Mouse (Mus musculus) adipocyte (in vitro differentiated cells): Measurements from ENCODE around the gene Kcnj9.

Experiments
- DNase-seq: peaks from one replicate; pipeline ENCODE4 v3.0.0-alpha.2; 2016; ENCODE audit warnings: low spot score

Gene Kcnj9

DNA sequence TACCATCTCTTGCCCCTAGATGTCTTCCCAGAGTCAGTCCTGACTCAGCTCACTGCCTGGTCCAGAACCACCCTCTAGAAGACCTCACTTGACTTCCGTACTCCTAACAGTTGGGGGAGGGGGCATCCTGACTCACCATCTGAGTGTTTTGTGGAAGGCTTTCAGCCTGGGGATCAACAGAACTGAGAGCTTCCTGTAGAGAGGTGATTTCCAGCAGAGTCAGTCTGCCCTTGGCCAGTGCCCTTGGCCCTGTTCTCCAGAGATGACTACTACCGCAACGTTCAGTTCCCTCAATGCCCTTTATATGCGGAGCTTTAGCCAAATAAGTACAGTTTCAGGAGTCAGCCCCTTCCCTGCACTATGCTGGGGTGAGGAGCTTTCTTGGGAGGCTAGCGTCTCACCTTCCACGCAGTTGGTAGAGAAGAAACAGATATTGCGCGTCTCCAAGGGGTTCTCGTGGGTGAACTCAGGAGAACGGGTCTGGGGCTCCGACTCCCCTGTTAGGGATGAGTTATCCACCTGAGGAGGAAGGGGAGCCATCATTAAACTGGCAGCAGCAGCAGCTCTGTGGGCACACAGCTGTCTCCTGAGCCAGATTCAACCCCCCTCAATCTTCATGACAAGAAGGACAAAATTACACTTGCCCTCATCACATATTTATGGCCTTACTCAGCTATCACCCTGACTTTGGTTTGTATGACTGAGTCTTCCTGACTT lies 40.1 kb downstream of the Kcnj9 start:
- DNase-seq, result no peak

DNA sequence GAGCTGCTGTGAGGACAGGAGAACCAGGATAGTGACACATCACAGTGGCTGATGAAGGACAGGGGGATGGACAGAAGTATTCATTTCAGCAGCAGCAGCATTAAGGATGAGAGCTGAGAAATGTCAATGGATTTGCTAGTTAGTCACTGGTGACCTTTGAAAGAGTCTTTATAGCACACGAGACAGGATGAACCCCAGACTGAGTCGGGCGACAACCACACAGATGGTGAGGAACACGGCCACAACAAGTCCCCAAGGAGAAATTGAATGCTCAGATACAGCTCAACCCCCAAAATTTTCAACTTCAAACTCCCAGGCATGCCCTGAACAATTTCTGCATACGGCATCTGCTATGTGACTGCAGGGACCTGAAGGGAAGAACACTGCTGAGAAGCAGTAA lies 42.4 kb downstream of the Kcnj9 start:
- no peak for DNase-seq

GRCm38 (mm10) chr1:172284221-172284620 lies 44.9 kb downstream of the Kcnj9 start:
- no peak for DNase-seq

GRCm38 (mm10) chr1:172283073-172283472 lies 46.0 kb downstream of the Kcnj9 start:
- DNase-seq, result no peak

DNA sequence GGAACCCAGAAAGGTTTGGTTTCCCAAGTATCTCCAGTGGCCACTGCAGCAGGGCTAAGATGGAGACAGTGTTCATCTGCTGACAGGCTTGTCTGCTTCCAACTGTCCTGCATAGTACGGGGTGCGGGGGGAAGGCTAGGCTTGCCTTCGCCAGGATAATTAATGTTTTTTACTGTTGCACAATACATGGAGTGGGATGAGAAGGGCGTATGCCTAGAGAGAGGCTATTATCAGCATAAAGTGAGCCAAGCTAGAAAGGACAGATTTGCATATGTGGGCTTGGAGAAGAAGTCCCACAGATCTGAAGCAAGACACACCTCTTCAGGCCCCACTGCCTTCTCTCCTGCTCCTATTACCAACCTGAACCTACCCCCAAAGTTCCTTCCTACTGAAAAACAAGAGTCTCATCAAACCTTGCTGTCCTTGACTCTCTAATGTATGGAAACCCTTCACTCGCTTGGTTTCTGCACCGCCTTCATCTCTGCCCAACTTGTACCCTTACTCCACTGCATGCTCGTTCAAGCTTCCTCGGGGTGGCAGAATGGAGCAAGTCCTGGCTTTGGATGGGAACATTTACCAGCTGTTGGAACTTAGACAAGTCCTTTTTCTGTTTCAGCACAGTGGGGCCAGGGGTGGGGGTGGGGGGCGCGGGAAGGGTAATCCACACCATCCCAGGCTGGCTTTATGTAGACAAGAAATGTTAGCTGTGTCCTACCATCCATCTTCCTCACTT lies 47.4 kb downstream of the Kcnj9 start:
- DNase-seq, result peak; percentile 53

- DNase-seq, result no peak
These were observed 49.2 kb downstream of the Kcnj9 start for GRCm38 (mm10) chr1:172279768-172280509.

GRCm38 (mm10) chr1:172278328-172278727 lies 50.8 kb downstream of the Kcnj9 start:
- DNase-seq, result no peak

DNA sequence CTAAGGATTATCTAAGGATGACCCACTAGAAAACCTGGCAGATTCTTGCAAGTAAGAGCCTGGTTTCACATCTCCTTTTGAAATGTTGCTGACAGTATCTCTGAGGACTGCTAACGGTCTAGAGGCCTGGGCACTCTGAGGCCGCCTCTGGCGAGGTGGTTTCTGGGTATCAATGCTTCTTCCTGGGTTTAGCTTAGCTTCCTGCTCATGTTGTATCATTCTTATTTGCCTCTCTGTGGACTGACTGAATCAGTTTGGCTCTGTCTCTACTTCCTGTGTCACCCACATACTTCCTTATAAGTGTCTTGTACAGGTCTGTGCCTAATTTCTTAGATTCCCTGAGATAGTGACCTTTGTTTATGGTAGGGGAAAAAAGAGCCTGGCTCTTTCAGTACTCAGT lies 51.9 kb downstream of the Kcnj9 start:
- DNase-seq, result no peak

DNA sequence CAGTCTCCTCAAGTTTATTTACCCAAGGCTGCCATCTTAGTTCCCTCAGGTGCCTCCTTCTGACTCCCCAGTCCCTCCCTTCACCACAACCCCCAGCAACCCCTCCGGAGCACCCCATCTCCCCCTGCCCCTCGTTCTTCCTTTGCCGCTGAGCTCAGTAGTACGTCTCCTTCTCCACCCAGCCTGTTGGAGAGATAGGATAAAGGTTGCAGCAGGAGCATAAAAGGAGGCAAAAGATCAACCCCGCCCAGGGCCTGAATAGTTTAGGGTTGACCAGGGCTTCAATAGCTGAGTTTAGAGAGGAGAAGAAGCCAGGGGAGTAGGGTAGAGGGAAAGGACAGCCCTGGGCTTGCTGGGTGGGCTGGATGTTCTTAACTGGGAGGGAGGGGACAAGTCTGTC lies 54.6 kb downstream of the Kcnj9 start:
- no peak for DNase-seq

DNA sequence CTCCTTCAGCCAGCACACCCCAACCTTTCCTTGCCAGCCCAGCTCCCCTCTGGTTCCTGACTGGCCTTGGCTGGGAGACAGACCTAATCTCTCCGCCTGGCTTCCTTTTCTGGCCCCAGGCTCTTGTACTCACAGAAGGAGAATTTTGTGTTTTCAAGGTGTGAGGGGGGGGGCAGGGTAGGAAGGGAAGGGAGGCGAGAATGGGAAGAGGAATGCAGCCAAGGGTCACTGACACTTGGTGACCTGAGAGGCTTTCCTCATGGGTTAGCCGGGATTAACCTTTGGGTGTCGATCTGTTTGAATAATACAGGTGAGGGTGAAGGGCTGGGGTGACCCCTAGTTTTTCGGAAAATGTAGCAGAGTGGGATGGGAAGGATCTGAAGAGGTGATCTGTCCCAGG lies 55.0 kb downstream of the Kcnj9 start:
- no peak for DNase-seq

- DNase-seq, result no peak
These were observed 55.7 kb downstream of the Kcnj9 start for GRCm38 (mm10) chr1:172273386-172273785.

DNA sequence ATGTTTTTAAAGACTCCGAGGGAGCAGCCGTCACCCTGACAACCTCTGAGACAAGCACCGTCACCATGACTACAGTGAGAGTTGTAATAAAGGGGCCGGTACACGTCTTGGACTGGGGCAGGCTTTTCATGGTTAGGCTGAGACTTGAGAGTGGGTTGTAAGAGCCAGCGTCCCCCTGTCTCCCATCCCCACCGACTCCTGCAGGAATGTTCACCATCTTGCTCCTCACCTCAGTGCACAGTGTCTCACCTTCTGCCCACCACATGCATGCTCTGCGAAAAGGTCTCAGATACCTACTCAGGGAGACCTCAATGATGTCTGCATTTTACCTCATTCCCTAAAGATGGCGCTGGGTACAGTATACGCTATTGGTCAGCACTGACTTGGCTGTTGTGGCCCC lies 57.4 kb downstream of the Kcnj9 start:
- no peak for DNase-seq

- no peak for DNase-seq
These were observed 57.9 kb downstream of the Kcnj9 start for GRCm38 (mm10) chr1:172271208-172271607.
